Mouse (Mus musculus) embryonic fibroblast, embryonic 13.5 days (primary cell): ENCODE results near the gene Pgf.
A peak's percentile ranks its signal among the peaks of the same experiment; 100 is the strongest.

Source experiments
- CTCF ChIP-seq: IDR thresholded peaks from 2 replicates; pipeline ENCODE4 v1.5.1; 2011; ENCODE audit warnings: mild to moderate bottlenecking, control low read depth, low read length, moderate library complexity, borderline replicate concordance; ENCODE audit not compliant: insufficient read depth
- POLR2A ChIP-seq: IDR thresholded peaks from 2 replicates; pipeline ENCODE4 v1.6.1; 2011; ENCODE audit warnings: low read depth, mild to moderate bottlenecking, control low read depth, low read length, moderate library complexity

DNA sequence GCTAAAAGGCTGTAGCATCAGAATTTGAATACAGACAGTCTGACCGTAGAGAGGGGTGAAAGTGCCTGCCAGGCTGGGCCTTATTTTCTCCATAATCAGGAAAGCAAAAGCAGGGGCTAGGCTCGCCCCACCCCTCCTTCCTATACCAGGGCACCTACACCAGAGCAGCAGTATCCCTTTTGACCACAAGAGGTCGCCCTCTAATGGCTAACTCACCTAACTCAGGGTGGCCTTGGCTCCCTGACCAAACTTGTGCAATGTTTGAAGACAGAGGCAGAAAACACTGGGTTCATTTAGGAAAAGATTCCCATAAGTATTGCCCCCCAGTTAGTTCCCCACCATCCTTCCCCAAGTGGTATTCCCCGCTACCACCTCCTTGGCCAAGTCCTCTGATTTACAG lies 34.8 kb downstream of the Pgf start:
- peak; percentile 88; the same call in 1 of the 2 replicates for TF ChIP-seq CTCF
- TF ChIP-seq POLR2A: no peak
